Mouse (Mus musculus) ES-Bruce4 (cell line): ENCODE data around the gene Dop1a. TPM values are rescaled to one million over a fixed set of nuclear protein-coding genes. Genes with fewer than 3 reads are reported as not detected.

Experiments
- H3K27ac ChIP-seq: 2 replicates; pipeline ENCODE4 v1.5.1; 2012; ENCODE audit warnings: low read length, inconsistent platforms; ENCODE audit not compliant: insufficient read depth
- H3K27me3 ChIP-seq: 2 replicates; pipeline ENCODE4 v1.6.1; 2012; ENCODE audit warnings: mild to moderate bottlenecking, low read length, inconsistent platforms; ENCODE audit not compliant: control insufficient read depth, poor library complexity, insufficient read depth, severe bottlenecking
- H3K36me3 ChIP-seq: 2 replicates; pipeline ENCODE4 v1.6.1; 2012; ENCODE audit warnings: inconsistent platforms, mild to moderate bottlenecking, low read length, moderate library complexity; ENCODE audit not compliant: control insufficient read depth, poor library complexity, insufficient read depth, severe bottlenecking
- H3K4me1 ChIP-seq: one replicate; pipeline ENCODE4 v1.8.1; 2011; ENCODE audit warnings: low read length; ENCODE audit not compliant: control insufficient read depth, insufficient read depth
- H3K4me3 ChIP-seq: 2 replicates; pipeline ENCODE4 v1.5.1; 2011; ENCODE audit warnings: low read depth, mild to moderate bottlenecking, low read length
- H3K9ac ChIP-seq: 2 replicates; pipeline ENCODE4 v1.6.1; 2012; ENCODE audit warnings: low read depth, mild to moderate bottlenecking, inconsistent platforms; ENCODE audit not compliant: poor library complexity, severe bottlenecking
- H3K9me3 ChIP-seq: replicated peaks from 2 replicates; pipeline ENCODE4 v1.6.1; 2012; ENCODE audit warnings: mild to moderate bottlenecking, low read length, inconsistent platforms; ENCODE audit not compliant: control insufficient read depth, poor library complexity, insufficient read depth, severe bottlenecking
- CTCF ChIP-seq: IDR thresholded peaks from one replicate; pipeline ENCODE4 v1.8.1; 2011; ENCODE audit warnings: low read depth, low read length
- EP300 ChIP-seq: IDR thresholded peaks from 2 replicates; pipeline ENCODE4 v1.6.1; 2011; ENCODE audit warnings: low read depth, low read length; ENCODE audit not compliant: insufficient read depth
- POLR2A ChIP-seq: IDR thresholded peaks from one replicate; pipeline ENCODE4 v1.8.1; 2011; ENCODE audit warnings: low read length; ENCODE audit not compliant: insufficient read depth
- polyA plus RNA-seq: library from polyadenylated mRNA; stranded (reverse); fragments of >200 nt; gene quantifications from 2 replicates; pipeline ENCODE4 v1.2.4, GENCODE M21; 2011; ENCODE audit warnings: low read depth; ENCODE audit not compliant: missing spikeins, insufficient read depth, insufficient read length

The Dop1a gene
- 13.0 and 17.3 TPM in 2 replicates for polyA plus RNA-seq

- TF ChIP-seq POLR2A: no peak
- peak; percentile 76 for TF ChIP-seq CTCF
- TF ChIP-seq EP300: no peak
- no peaks in the 10 kb centered on the region; the same call in 1 of the 2 replicates for H3K27me3 ChIP-seq
- H3K36me3 ChIP-seq: no peaks in the 10 kb centered on the region
- peak within 1 kb of the TSS; percentile 68 for H3K4me3 ChIP-seq
- no peaks in the 10 kb centered on the region for H3K4me1 ChIP-seq
- no peak within 1 kb of the TSS for H3K27ac ChIP-seq
- no peaks in the 10 kb centered on the region for H3K9me3 ChIP-seq
- peak within 1 kb of the TSS; percentile 88 for H3K9ac ChIP-seq
Observed at GRCm38 (mm10) chr9:86466990-86467870, at the start of gene Dop1a. Gene Dop1a, plus strand, starts transcription at chr9:86467154.

DNA sequence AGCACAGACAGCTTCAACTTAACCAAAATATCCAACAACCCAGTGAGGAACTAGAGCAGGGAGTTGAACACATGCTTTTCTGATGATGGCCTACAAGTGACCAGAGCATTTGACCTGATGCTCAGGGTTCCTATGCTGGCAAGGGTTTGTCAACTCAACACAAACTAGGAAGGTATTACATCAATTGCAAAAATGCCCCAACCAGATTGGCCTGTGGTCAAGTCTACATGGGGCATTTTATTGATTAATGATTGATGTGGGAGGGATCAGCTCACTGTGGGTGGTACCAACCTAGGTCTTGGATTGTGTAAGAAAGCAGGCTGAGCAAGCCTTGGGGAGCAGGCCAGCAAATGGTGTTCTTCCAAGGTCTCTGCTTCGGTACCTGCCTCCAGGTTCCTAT is 49.0 kb upstream of the Dop1a start:
- H3K4me3 ChIP-seq: no peak overlapping the region
- H3K4me1 ChIP-seq: no peaks in the 10 kb centered on the region
- TF ChIP-seq POLR2A (no peak), EP300 (no peak)
- no peak overlapping the region for H3K27ac ChIP-seq
- H3K9ac ChIP-seq: no peak overlapping the region
- H3K36me3 ChIP-seq: no peaks in the 10 kb centered on the region
- no peaks in the 10 kb centered on the region for H3K9me3 ChIP-seq
- H3K27me3 ChIP-seq: no peaks in the 10 kb centered on the region

DNA sequence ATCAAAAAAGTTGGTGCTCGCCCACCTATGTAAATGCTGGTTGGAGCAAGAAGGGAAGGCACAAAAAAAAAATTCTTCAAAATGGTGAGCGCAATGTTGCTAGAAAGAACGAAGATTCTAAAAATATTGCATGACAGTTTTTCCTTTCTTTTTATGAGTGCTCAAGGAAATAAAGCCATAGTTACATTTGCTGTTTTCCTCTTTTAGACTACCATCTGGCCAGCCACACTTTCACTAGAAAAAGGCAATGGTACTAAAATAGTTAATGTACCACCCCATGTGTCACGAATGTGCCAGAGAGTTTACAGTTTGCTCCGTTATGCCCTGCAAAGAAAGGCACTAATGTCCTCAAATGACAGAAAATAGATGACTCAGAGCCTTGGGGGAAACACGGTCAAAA is 47.6 kb upstream of the Dop1a start:
- H3K4me1 ChIP-seq: no peaks in the 10 kb centered on the region
- H3K9ac ChIP-seq: no peak overlapping the region
- no peaks in the 10 kb centered on the region for H3K36me3 ChIP-seq
- no peak for TF ChIP-seq EP300
- TF ChIP-seq CTCF: no peak
- no peak for TF ChIP-seq POLR2A
- no peaks in the 10 kb centered on the region for H3K9me3 ChIP-seq
- no peak overlapping the region for H3K4me3 ChIP-seq
- no peaks in the 10 kb centered on the region for H3K27me3 ChIP-seq
- H3K27ac ChIP-seq: no peak overlapping the region

GRCm38 (mm10) chr9:86423331-86423730 is 43.6 kb upstream of the Dop1a start:
- Histone ChIP-seq H3K27me3 (no peaks in the 10 kb centered on the region), H3K4me3 (no peak overlapping the region), H3K9ac (no peak overlapping the region), H3K36me3 (no peaks in the 10 kb centered on the region), H3K4me1 (no peaks in the 10 kb centered on the region), H3K27ac (no peak overlapping the region), H3K9me3 (no peaks in the 10 kb centered on the region)
- TF ChIP-seq POLR2A: no peak
- TF ChIP-seq EP300: no peak
- no peak for TF ChIP-seq CTCF

GRCm38 (mm10) chr9:86435510-86435909 is 31.4 kb upstream of the Dop1a start:
- Histone ChIP-seq H3K9me3 (no peaks in the 10 kb centered on the region), H3K27ac (no peak overlapping the region), H3K4me1 (no peaks in the 10 kb centered on the region), H3K9ac (no peak overlapping the region), H3K27me3 (no peaks in the 10 kb centered on the region), H3K4me3 (no peak overlapping the region), H3K36me3 (no peaks in the 10 kb centered on the region)
- no peak for TF ChIP-seq POLR2A
- no peak for TF ChIP-seq CTCF
- no peak for TF ChIP-seq EP300

- no peaks in the 10 kb centered on the region for H3K4me1 ChIP-seq
- no peak overlapping the region for H3K4me3 ChIP-seq
- H3K27me3 ChIP-seq: no peaks in the 10 kb centered on the region
- no peak overlapping the region for H3K27ac ChIP-seq
- TF ChIP-seq EP300 (no peak), CTCF (no peak), POLR2A (no peak)
- no peak overlapping the region for H3K9ac ChIP-seq
- no peaks in the 10 kb centered on the region for H3K9me3 ChIP-seq
- no peaks in the 10 kb centered on the region for H3K36me3 ChIP-seq
Observed at GRCm38 (mm10) chr9:86436608-86437007, 30.3 kb upstream of the Dop1a start.
